Mouse (Mus musculus) liver, postnatal 0 days (tissue): ENCODE results near the gene Adamts9.

Source experiments
- CTCF ChIP-seq: sonication (generic); IDR thresholded peaks from 2 replicates; pipeline ENCODE4 v1.5.1; 2016; ENCODE audit warnings: antibody characterized with exemption, low read depth
- EP300 ChIP-seq: IDR thresholded peaks from 2 replicates; pipeline ENCODE4 v1.6.1; 2016; ENCODE audit warnings: antibody characterized with exemption, low read depth, mild to moderate bottlenecking

GRCm38 (mm10) chr6:92904491-92904890 lies 38.8 kb downstream of the Adamts9 start:
- TF ChIP-seq EP300 (no peak), CTCF (no peak)
